Mouse (Mus musculus) regulatory T cell (primary cell): ENCODE data around the gene Herc4.

Source experiments
- in situ Hi-C: fragments of 300-600 bp; cut with MboI, MseI; formaldehyde crosslinking; loops from one replicate; pipeline ENCODE4 v1.15.1; 2025; ENCODE audit warnings: high pct_unique_total_duplicates

Herc4 gene

DNA sequence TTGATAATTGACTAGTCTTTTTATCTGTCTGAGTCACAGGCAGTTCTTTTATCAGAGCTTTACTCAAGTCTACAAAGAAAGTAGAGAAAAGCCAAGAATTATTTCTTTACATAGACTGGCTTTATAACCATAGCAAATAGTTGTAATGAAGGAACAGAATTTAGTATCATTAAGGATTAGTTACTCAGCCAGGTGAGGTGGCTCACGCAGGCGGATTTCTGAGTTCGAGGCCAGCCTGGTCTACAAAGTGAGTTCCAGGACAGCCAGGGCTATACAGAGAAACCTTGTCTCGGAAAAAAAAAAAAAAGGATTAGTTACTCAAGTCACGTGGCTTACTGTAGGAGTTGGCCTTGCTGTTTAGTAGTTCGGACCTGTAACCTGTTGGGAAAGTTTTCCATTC, 4.8 kb downstream of the Herc4 start:
- in situ Hi-C loops: no loop called here

DNA sequence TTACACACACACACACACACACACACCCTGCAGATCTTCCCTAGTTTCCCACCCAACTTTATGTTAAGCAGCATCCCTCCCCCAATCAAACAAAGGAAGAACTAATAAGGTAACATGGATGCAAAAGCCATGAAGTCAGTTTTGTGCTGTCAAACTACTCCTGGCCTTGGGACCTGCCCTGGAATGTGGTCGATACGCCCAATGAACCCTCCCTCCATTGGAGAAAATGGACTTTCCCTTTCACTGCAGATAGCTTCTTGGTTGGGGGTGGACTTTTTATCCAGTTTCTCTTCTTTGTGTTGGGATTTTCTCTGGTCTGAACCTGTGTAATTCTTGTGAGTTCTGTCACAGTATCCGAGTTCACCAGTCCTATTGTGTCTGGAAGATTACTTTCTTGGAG, 15.1 kb downstream of the Herc4 start:
- in situ Hi-C loops: loop anchor here (5.0 kb wide), 1 partner anchor 54 kb away; no protein-coding TSS in a partner anchor

DNA sequence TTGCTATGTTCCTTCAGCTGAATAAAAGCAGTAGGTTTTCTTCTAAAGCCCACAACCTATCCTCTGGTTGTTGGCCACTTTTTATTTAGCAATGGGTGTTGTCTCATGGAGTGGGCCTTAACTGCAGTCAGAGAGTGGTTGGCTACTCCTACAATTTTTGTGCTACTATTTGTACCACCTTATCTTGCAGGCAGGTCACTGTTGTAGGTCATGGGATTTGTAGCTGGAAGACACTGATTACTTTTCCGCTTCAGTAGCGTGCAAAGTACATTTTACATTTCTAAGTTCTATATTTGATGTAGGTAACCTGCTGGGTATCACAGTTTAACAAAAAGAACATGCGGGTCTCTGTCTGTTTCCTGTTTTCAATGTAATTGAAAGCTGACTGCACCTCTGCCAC, 15.7 kb downstream of the Herc4 start:
- in situ Hi-C loops: loop anchor here (5.0 kb wide), 1 partner anchor 53 kb away; no protein-coding TSS in a partner anchor

DNA sequence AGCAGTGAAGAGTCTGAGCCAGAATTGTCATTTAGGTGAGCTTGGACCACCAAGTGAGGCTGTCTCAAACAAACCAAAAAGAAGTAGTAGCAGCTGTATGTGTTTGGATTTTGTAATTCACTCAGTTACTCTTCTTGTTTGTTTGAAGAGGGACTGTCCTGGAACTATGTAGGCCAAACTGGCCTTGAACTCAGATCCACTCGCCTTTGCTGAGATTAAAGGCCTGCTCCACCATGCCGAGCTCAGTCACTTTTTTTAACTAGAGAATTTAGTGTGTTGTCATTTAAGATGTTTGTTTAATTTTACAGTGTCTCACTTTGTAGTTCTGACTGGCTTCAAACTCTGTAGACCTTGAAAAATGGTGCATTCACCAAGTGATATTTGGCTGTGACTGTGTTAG, 24.3 kb downstream of the Herc4 start:
- in situ Hi-C loops: no loop called here

DNA sequence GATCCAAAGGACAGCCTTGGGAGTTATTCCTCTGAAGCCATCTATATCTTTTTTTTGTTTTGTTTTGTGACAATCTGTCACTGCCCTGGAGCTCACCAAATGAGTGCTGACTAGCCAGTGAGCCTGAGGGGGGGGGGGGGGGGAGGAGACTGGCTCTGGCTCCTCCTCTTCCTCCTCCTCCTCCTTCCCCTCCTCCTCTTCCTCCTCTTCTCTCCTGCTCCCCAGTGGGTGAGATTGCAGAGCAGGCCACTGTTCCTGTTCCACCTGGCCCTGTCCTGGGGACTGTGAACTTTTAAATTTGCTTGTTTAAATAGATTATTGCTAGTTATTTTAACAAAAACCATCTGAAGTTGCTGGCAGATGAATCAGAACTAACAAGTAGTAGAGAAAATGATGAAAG, 28.8 kb downstream of the Herc4 start:
- in situ Hi-C loops: no loop called here

DNA sequence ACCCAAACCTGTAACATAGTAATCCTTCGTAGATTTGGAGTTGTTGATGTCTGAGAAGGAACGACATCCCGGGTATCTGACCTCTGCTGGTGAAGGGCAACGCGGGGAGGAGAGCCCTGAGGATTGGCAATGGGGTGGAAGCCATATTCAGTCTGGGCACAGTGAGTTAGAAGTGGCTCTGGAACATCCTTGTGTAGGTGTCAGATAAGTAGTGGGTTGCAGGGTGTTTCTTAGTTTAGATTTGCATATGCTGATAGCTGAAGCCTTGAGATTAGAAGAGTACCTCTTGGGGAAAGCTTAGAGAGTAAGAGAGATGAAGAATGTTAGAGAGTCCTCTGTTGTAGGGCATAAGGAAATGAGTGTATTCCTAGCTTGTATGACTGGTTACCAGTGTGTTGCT, 29.3 kb downstream of the Herc4 start:
- in situ Hi-C loops: no loop called here

DNA sequence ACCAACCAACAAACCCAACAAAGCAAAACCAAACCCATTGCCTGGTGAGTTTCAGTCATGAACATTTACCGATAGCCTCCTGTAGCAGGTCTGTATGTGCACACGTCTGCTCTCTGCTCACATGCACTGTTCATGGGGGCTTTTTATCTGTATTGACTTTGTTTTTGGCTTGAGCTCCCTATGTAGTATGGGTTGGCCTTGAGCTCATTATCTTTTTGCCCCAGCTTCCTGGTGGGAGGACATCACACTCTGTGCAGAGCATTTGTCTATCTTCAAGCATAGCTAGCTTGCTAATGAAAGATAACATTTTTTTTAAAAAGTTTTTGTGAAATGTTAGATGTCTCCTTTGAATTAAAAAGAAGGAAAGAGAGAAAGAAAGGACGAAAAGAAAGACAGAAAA, 33.4 kb downstream of the Herc4 start:
- in situ Hi-C loops: no loop called here

DNA sequence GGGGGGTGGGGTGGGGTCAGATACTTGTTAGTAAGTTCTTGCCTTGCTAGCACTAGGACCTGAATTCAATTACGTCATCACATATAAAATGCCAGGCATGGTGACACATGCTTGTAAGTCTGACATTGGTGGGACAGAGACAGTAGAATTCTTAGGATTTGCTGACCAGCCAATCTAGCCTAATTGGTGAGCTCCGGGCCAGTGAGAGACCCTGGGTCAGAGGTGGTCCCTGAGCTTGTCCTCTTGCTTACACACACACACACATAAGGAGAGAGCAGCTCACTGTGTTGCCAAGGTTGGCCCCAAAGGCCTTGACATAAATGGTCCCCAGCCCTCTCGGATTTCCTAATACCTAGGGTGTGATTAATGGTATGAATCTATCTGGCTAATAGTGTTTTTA, 36.2 kb downstream of the Herc4 start:
- in situ Hi-C loops: no loop called here

DNA sequence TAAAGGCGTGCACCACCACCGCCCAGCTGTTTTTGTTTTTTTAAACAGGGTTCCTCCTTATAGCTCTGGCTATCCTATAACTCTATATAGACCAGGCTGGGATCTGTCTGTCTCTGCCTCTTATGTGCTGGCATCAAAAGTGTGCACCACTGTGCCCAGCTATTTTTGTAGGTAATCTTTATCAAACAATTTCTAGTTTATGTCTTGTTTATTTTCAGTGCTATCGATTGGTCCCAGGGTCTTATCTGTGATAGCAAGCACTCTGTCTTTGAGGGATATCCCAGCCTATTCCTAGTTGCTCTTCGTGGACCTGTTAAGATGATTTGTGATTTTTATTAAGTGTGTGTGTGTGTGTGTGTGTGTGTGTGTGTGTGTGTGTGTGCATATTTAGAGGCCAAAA, 38.8 kb downstream of the Herc4 start:
- in situ Hi-C loops: no loop called here

DNA sequence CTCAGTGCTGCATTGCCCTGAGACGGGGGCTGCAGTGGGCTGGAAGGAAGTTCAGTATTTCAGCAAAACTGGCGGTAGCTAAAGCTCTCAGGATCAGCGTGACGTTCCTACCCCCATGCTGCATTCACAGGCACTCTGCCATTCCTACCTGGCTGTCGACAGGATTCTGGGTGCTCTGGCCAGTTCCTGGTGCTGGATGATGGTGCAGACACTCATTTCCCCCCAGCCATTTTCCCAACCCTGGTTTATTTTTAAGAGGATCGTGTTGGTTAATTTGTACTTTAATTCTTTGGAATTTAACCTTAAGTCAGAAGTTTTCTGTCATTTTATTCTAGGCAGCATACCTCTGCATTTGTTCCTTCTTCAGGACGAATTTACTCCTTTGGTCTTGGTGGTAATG, 39.2 kb downstream of the Herc4 start:
- in situ Hi-C loops: no loop called here

DNA sequence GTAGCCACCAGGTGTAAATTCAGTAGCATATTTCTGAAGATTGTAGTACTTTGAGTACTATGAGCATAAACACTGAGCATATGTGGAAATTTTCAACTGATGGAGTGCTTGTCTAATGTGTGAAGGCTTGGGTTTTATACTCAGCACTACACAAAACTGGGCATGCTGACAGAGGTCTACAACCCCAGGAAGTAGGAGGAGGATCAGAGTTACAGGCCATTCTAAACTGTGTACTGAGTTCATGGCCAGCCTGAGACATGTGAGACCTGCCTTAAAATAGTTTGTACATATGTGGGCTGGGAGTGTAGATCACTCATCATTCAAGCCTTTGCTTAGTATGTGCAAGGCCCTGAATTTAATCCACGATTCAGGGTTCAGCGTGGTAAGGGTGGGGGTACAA, 58.7 kb downstream of the Herc4 start:
- in situ Hi-C loops: no loop called here

DNA sequence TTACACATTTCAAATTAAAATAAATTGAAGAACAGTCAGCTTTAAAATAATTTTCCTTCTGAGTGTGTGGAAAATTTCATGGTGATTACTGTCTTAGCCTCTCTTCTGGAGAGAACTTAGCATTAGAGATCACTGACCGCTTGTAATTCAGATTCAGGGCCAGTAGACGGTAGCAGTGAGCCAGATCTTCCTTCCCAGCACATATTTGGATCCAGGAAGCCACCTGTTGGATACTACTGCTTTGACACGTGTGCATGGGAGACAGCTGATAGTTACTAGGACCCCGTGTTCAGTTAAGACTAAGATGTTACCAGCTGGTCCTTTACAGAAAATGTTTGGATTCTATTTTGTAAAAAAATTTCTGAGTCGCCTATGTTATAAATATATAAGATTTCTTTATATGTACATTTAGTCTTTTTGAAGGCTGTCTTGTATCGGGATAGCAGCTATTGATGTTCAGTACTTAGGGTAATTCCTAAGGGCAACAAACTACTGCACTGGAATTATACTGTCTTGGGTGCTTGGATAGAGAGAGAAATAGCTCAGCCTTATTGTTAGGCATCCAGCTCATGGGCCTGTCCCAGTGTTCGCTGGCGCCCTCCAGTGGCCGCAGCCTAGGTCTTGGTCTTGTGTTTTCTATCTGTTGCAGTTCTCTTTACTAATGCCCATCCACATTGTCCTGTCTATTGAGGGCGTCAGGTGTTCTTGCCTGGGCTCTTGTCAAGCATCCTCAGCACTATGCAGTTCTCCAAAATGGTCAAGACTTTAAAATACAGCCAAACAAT, 65.2 kb downstream of the Herc4 start:
- in situ Hi-C loops: loop anchor here (5.0 kb wide), 1 partner anchor 64 kb away; no protein-coding TSS in a partner anchor

DNA sequence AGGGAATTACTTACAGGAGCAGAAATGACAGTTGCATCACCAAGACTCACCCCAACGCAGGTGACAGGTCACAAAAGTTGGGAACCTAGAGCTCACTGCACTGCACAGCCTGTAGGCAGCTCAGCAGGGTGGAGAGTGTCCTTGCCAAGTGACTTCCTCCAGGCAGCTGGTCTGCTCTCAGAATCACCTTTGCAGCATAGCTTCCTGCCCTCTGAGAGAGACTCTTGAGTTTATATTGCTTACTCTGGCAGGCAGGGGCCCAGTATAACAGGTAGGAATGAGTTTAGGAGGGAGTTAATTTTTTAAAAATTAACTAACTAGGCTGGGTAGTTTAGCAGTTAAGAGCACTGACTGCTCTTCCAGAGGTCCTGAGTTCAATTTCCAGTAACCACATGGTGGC, 70.1 kb downstream of the Herc4 start:
- in situ Hi-C loops: loop anchor here (5.0 kb wide), 1 partner anchor 56 kb away; no protein-coding TSS in a partner anchor

DNA sequence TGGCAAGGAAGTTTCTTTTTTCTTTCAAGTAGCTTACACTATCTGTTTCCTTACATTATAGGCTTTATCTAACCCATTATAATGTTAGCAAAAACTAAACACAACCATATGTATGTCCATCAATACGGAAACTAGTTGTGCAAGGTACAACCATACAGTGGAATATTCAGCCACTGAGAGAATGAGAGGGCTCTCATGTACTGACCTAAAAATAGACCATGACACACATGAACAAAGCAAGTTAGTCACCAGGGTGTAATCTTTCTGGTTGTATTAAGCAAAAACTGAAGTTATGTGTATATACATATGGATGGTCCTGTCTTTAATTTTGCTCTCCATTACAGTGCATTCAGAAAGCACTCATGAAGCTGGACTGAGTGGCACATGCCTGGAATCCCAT, 83.5 kb downstream of the Herc4 start:
- in situ Hi-C loops: no loop called here

DNA sequence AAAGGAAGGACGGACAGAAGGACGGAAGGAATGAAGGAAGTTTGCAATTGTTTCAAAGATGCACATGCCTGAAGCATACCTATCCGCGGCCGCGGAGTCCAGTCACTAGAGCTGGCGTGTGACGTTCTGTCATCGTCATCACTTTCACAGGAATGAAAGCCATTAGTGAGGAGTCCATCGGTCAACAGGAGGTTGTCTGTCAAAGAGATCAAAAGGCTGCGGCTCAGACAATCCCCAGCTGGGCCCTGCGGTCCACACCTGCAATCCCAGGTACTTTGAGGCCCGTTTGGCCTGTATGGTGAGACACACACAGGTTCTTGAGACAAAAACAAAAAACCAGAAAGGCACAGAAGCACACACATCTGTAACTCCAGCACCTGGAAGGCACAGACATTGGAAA, 93.3 kb downstream of the Herc4 start:
- in situ Hi-C loops: no loop called here

DNA sequence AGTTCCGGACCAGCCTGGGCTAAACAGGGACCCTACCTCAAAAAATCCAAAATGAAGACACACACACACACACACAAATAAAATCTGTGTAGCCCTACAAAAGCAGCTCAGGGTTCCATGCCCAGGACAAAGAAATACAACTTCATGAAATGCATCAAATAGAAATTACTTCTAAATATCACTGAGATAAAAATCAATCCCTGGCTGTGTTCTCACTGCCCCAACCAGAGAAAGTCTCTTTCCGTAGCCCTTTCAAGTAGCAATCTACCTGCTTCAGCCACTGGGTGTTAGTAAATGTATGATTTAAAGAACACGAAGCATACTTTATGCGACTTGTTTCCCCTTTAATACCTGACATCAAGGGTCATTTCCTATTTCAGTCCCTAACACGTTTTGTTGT, 93.7 kb downstream of the Herc4 start:
- in situ Hi-C loops: no loop called here

DNA sequence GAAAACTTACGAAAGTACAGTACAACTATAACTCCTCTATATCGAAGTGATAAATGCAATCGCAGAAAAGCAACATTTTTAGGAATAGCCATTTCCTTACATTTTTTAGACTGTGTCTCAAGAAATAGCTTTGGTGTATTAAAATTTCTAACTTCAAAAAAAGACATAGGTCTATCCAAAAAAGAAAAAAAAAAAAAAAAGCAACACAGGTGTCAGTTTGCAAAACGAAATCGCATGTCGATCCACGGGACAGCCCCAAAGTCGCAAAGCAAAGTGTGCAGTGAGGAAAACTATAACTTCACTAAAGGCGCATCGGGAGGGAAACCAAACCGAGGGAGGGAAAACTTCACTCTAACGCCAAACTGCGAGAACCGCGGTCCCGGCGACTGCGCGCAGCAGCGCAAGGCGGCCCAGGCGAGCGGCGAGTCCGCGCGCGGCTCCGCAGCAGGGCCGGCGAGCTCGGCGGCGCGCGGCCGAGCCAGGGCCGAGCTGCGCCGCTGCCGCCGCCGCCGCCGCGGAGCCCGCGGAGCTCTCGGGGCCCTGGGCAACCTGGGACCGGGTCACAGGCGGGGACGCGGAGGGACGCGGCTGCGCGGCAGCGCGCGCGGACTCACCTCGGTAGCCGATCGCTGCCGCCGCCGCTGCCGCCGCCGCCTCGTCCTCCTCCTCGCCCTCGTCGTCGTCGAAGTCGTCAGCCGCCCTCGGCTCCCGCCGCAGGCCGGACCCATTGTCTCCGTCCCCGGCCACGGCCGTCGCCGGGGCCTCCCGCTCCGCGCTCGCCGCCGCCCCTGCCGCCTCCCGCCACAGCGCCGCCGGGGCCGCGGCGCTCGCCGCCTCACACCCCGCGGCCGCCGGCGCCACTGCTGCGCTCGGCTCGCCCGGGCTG, 94.6 kb downstream of the Herc4 start:
- in situ Hi-C loops: no loop called here

DNA sequence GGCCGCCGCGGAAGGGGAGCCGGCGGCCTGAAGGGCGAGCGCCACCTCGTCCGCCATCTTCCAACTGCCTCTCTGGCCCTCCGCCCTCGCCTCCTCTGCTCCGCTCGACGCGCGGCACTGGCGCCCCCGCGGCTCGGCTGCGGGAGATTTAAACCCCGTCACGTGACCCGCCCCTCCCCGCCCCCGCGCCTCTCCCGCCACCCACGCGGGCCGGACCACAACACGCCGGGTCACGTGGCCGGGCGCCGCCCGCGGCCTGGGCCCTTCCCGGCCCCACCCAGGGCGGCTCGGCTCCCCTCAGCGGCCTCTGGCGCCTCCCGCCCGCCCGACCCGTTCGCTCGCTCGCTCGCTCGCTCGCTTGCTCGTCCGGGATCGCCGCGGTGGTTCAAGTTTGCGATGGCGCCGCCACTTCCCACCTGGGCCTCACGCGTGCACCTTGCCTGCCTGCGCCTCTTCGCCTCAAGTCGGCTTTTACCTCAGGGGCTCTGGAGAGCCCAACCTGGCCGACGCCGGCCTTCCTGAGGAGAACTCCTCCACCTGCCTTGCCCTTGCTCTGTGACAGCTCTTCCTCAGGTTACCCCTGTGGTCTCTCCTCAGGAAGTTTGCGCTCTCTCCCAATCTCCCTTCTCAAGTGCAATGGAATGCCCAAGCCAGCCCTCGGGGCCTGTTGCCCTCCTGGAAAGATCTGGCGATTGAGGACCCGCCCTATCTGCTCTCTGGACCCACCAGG, 95.5 kb downstream of the Herc4 start:
- in situ Hi-C loops: no loop called here

DNA sequence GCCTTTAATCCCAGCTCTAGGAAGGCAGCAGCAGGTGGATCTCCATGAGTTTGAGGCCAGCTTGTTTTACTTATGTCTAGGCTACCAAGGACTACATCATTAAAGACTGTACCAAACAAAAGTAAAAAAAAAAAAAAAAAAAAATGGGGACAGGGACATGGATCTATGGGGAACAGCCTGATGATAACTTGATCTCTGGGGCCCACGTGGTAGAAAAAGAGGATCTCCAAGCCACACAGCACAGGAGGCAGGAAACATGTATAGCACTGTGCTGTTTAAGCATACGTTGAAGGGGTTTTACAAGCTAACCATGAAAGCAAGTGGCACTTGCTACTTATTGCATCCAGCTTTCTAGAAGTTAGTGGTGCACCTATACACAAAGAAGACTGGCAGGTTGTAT, 97.7 kb downstream of the Herc4 start:
- in situ Hi-C loops: no loop called here

DNA sequence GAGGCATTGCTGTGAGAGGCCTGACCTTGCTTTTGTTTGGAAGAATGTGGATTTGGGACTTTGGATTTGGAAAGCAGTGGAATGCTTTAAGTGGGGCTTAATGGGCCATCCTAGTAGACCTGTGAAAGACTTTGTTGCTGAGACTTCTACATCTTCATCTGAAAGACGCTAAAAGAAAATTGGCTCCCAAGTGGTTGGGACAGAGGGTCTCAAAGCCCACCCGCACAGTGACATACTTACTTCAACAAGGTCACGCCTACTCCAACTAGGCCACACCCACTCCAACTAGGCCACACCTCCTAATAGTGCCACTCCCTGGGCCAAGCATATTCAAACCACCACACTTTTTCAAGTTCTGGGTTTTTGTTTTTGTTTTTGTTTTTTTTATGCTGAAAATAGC, 101.1 kb downstream of the Herc4 start:
- in situ Hi-C loops: no loop called here

DNA sequence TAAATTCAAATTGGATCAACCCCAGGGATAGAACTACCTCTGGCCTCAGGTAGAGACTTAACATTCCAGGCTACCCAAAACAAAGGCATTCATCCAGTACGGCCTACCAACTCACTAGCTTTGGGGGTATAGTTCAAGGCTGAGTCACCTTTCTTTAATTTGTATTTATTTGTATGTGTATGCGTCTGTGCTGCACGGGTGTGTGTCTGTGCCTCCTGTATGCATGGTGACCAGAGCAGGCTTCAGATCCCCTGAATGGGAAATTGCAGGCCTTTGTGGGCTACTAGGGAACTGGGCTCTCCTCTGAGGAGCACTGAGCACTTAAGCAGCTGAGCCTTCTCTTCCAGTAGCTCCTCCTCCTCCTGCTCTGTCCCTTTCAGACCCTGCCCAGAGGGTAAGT, 104.7 kb downstream of the Herc4 start:
- in situ Hi-C loops: no loop called here

DNA sequence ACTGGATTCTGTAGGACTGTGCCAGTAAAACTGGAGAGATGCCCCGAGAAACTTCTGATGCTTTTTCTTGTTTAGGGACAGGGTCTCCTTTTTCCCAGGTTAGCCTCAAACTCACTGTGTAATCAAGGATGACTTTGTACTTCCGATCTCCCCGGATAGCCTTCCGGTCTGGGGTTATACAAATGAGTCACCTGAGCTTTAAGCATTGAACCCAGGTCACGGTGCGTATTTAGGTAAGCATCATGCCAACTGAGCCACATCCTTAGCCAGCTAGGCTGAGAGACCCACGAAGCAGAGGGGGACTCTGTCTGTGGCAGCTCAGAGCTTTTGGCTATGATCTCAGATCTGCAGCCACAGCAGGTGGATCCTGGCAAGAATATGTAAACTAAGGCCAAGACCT, 107.1 kb downstream of the Herc4 start:
- in situ Hi-C loops: no loop called here
